Mouse (Mus musculus) B cell, adult 67 days (primary cell): Measurements from ENCODE around the gene C530008M17Rik. TPM values are rescaled to one million over a fixed set of nuclear protein-coding genes. Genes with fewer than 3 reads are reported as not detected.

ENCODE experiments used
- total RNA-seq, 2 experiments: library from RNA; stranded (reverse); gene quantifications; 4 replicates each; pipeline ENCODE4 v1.2.4; 2023

Gene C530008M17Rik
- under 1 TPM; 0.29 to 0.42 TPM for total RNA-seq

GRCm38 (mm10) chr5:76656212-76656611, at the start of gene C530008M17Rik:
Gene C530008M17Rik, plus strand, starts transcription at chr5:76656512.

GRCm38 (mm10) chr5:76905405-76906154, 249.3 kb downstream of the C530008M17Rik start, which contains the start of gene Aasdh:
Gene Aasdh, minus strand, starts transcription at chr5:76905514.

Other genes starting within 250 kb of the C530008M17Rik start
- gene Gm7271, start 172.5 kb upstream of the C530008M17Rik start, total RNA-seq, result not detected
- gene Exoc1, start 127.2 kb upstream of the C530008M17Rik start, total RNA-seq, result 10 to 100 TPM; 56.8 to 69.3 TPM
- 10 to 100 TPM; 24.6 to 25.0 TPM for gene Cep135, start 67.8 kb upstream of the C530008M17Rik start, total RNA-seq
- gene Aasdh, start 249.0 kb downstream of the C530008M17Rik start, total RNA-seq, result 10 to 100 TPM; 35.4 to 49.2 TPM